Mouse (Mus musculus) liver, embryonic 14.5 days (tissue): ENCODE data around the gene Mapkapk3. TPM values are rescaled to one million over a fixed set of nuclear protein-coding genes. Genes with fewer than 3 reads are reported as not detected.
A peak's percentile ranks its signal among the peaks of the same experiment; 100 is the strongest.

ENCODE experiments used
- ATAC-seq: fragments of 200-750 bp; cut with Nextera tagmentation; 2 replicates; pipeline ENCODE4 v1.8.0; 2017; ENCODE audit warnings: moderate number of reproducible peaks, mild to moderate bottlenecking, moderate library complexity; ENCODE audit not compliant: insufficient read depth
- DNase-seq, 3 experiments: peaks; one replicate each; pipeline ENCODE4 v3.0.0-alpha.2; 2012 to 2013; ENCODE audit warnings: low read depth in 3 of 3, low spot score in 3 of 3
- H3K27ac ChIP-seq: fragments of 300-500 bp; sonication (generic); 2 replicates; pipeline ENCODE4 v1.5.1; 2014; ENCODE audit warnings: moderate library complexity, mild to moderate bottlenecking, control low read depth, inconsistent platforms
- H3K27me3 ChIP-seq: fragments of 300-500 bp; sonication (generic); 2 replicates; pipeline ENCODE4 v1.6.1; 2014; ENCODE audit warnings: mild to moderate bottlenecking, low read length, moderate library complexity; ENCODE audit not compliant: control insufficient read depth, insufficient read depth
- H3K36me3 ChIP-seq: fragments of 300-500 bp; sonication (generic); replicated peaks from 2 replicates; pipeline ENCODE4 v1.6.1; 2014; ENCODE audit warnings: low read depth; ENCODE audit not compliant: control insufficient read depth, insufficient read depth
- H3K4me1 ChIP-seq, 2 experiments: fragments of 200-500 bp in 1 of 2; fragments of 300-500 bp in 1 of 2; sonication (generic) in 1 of 2; replicated peaks; 2 replicates each; pipeline ENCODE4 v1.6.1; 2012 to 2014; ENCODE audit warnings: antibody characterized with exemption in 1 of 2, inconsistent platforms in 1 of 2, low read length in 1 of 2; ENCODE audit not compliant: control insufficient read depth in 2 of 2, insufficient read depth in 2 of 2
- H3K4me2 ChIP-seq: fragments of 300-500 bp; sonication (generic); 2 replicates; pipeline ENCODE4 v1.6.1; 2014; ENCODE audit warnings: low read depth, mild to moderate bottlenecking, control low read depth, moderate library complexity
- H3K4me3 ChIP-seq, 2 experiments: fragments of 200-500 bp in 1 of 2; fragments of 300-500 bp in 1 of 2; sonication (generic) in 1 of 2; 2 replicates each; pipeline ENCODE4 v1.5.1; 2012 to 2014; ENCODE audit warnings: low read depth in 2 of 2, low read length in 2 of 2, mild to moderate bottlenecking in 2 of 2, control low read depth in 1 of 2, inconsistent platforms in 1 of 2, moderate library complexity in 1 of 2; ENCODE audit not compliant: insufficient read depth in 1 of 2
- H3K9ac ChIP-seq: fragments of 300-500 bp; sonication (generic); replicated peaks from 2 replicates; pipeline ENCODE4 v1.6.1; 2014; ENCODE audit warnings: mild to moderate bottlenecking, control low read depth, moderate library complexity
- H3K9me3 ChIP-seq: fragments of 300-500 bp; sonication (generic); 2 replicates; pipeline ENCODE4 v1.6.1; 2016; ENCODE audit warnings: low read length, mixed read lengths; ENCODE audit not compliant: control insufficient read depth
- CTCF ChIP-seq: IDR thresholded peaks from 2 replicates; pipeline ENCODE4 v1.5.1; 2016; ENCODE audit warnings: antibody characterized with exemption, low read depth, control low read depth
- EP300 ChIP-seq: IDR thresholded peaks from 2 replicates; pipeline ENCODE4 v1.6.1; 2016; ENCODE audit warnings: antibody characterized with exemption, low read depth
- WGBS: fragments of 180-500 bp; shearing (Covaris S2); extraction: QIAGEN DNeasy Blood & Tissue Kit; methylation state at CpG from one replicate; pipeline ENCODE4 v1.1.7; 2014; ENCODE audit not compliant: insufficient replicate concordance; 5-methylcytosine and 5-hydroxymethylcytosine counted together
- polyA plus RNA-seq, 2 experiments: library from polyadenylated mRNA; depleted of rRNA in 1 of 2; stranded (reverse) in 1 of 2; unstranded in 1 of 2; fragments of >200 nt; fragmentation: Nextera tagmentation in 1 of 2; extraction: Ambion mirVana in 1 of 2; gene quantifications; 2 replicates each; pipeline versions ENCODE4 v1.2.1 to v1.2.3; 2012 to 2014

Mapkapk3 gene
- polyA plus RNA-seq, 2 experiments = 6.2 to 8.0 TPM

DNA sequence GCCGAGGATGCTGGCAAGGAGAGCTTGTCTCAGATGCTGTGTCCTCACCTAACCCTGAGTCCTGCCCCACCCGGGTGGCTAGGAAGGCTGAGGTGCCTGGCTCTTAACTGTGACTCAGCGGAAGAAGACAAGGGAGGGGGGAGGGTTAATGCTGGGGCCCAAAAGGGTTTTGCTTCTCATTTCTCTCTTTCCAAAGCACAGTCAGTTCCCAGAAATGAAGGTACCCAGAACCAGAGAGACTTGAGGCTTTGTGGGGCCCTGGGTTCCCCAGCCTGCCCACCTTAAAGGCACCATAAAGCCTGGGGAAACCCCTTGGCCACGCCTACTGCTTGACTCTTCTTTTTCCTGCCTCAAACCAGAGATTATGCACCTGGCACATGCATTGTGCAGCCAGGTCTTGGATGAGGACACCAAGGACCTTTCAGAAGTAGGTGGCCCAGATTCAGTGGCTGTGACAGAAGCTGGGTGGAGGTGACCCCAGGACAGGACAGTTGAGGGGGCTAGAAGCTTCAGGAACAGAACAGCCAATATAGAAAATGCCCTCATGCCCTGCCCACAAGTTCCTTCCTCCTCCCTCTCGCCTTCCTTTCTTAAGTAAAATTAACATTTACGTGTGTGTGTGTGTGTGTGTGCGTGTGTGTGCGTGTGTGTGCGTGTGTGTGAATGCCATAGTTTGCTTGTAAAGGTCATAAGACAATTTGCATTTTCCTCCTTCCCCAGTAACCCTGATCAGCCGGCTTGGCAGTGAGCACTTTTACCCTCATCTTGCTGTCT is 23.3 kb upstream of the Mapkapk3 start:
- ATAC-seq (peak; percentile 84), DNase-seq (peak in 1 of 3 experiments; percentile 90)
- TF ChIP-seq EP300 = no peak
- no peak for TF ChIP-seq CTCF
- WGBS = 11% methylated on average over 10 of the region's 10 CpGs
- H3K27me3 ChIP-seq = no peaks in the 10 kb centered on the region
- H3K4me3 ChIP-seq = no peak overlapping the region
- H3K27ac ChIP-seq = no peak overlapping the region; the same call in 1 of the 2 replicates
- peak overlapping the region; percentile 27 for H3K4me2 ChIP-seq
- H3K4me1 ChIP-seq = peaks cover 13 to 27% of the 10 kb centered on the region in 2 experiments
- no peaks in the 10 kb centered on the region for H3K9me3 ChIP-seq
- H3K36me3 ChIP-seq = no peaks in the 10 kb centered on the region
- H3K9ac ChIP-seq = no peak overlapping the region

DNA sequence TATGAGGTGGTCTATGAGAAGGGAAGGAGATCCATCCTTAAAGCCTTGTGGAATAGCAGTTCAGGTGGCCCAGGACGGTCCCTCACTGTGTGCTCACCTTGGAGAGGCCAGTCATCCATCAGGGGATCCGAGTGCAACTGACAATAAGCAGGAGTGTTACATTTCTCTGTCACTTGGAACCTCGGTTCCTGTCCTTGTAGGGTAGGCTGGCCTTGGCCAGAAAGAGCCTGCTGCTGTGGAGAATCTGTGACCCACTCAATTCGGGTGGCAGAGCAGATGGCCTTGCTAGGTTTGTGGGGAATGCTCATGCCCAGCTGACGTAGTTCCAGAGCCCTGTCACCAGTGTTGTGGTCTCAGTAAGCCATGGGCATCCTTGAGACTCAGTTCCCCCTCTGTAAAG is 19.9 kb upstream of the Mapkapk3 start:
- Histone ChIP-seq H3K4me3 (no peak overlapping the region), H3K4me1 (peaks cover 31 to 58% of the 10 kb centered on the region in 2 experiments), H3K27ac (no peak overlapping the region), H3K27me3 (no peaks in the 10 kb centered on the region), H3K9ac (no peak overlapping the region), H3K9me3 (no peaks in the 10 kb centered on the region), H3K4me2 (no peak overlapping the region), H3K36me3 (no peaks in the 10 kb centered on the region)
- DNase-seq = no peak
- TF ChIP-seq CTCF (no peak), EP300 (no peak)
- 63% methylated on average over 5 of the region's 5 CpGs for WGBS
- no peak for ATAC-seq

DNA sequence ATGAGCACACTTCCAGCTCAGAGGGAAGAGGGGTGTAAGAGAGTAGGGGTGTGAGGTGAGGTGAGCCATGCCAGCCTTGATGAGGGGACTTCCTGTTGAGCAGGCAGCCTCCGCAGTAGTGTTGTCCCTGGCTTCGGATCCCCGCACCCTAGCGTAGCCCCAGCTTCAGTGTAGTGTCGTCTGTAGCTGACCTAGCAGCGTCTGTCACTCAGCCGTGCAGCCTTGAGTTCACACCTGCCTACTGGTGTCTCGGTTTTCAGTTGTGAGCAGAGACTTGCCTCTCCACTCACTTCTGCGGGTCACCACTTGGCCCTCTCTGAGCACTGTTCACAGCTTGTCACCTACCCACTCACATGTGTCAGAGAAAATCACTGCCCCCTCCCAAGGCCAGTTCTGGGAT is 19.5 kb upstream of the Mapkapk3 start:
- Histone ChIP-seq H3K36me3 (no peaks in the 10 kb centered on the region), H3K9me3 (no peaks in the 10 kb centered on the region), H3K4me2 (no peak overlapping the region), H3K27ac (no peak overlapping the region), H3K4me3 (no peak overlapping the region), H3K4me1 (peaks cover 35 to 62% of the 10 kb centered on the region in 2 experiments), H3K27me3 (no peaks in the 10 kb centered on the region), H3K9ac (no peak overlapping the region)
- 85% methylated on average over 9 of the region's 9 CpGs for WGBS
- TF ChIP-seq CTCF = no peak
- no peak for TF ChIP-seq EP300
- ATAC-seq = no peak
- DNase-seq = no peak

DNA sequence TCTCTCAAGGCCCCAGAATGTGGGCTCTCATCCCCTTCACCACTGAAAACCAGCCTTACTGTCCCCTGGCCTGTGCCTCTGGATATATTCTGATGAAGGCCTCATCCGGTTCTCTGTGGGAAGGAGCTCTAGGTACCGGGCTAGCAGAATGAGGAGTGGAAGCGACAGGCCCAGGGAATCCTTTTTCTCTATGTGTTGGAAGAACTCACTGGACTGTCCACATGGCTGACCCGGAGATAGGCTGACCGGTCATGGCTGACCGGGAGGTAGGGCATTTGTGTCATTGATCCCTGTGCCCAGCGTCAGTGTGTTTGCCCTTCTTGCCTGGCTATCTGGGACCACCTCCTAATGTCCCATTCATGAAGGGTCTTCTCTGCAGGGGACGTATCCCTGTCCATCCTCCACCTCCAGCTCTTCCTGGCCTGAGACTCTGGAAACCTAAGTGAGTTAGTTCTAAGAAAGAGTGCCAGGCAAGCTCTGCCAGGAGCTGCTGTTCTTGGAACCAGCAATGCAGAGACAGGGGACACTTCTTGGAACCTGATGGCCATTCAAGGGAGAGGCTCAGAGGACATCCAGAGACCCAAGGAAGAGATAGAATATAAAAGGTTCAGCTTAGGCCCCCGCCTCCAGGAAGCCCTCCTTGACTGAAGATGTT is 18.8 kb upstream of the Mapkapk3 start:
- 85% methylated on average over 9 of the region's 9 CpGs for WGBS
- no peaks in the 10 kb centered on the region for H3K36me3 ChIP-seq
- H3K27ac ChIP-seq = no peak overlapping the region
- H3K9ac ChIP-seq = no peak overlapping the region
- H3K27me3 ChIP-seq = no peaks in the 10 kb centered on the region
- DNase-seq (no peak), ATAC-seq (no peak)
- peaks cover 36 to 63% of the 10 kb centered on the region in 2 experiments for H3K4me1 ChIP-seq
- H3K4me2 ChIP-seq = no peak overlapping the region
- TF ChIP-seq CTCF (no peak), EP300 (no peak)
- H3K9me3 ChIP-seq = no peaks in the 10 kb centered on the region
- no peak overlapping the region for H3K4me3 ChIP-seq

DNA sequence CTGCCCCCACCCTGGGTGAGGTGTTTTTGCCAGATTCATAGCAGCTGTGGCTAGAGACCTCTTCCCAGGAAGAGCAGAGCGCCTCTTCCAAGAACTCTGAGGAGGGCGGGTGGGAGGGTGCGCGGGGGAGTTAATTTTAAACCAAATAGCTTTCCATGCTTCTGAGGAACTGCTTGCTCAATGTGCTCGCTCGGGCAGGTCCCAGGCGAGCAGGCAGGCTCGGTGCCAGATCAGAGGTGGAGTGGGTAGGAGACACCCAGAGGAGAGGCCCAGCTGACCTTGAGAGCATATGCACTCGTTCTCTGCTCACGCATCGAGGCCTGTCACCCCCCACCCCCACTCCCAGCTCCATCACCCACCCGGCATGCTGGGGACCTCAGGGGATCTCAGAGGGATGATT is 18.2 kb upstream of the Mapkapk3 start:
- Histone ChIP-seq H3K4me3 (no peak overlapping the region), H3K27ac (peak overlapping the region; percentile 5; the same call in 1 of the 2 replicates), H3K4me1 (peaks cover 31 to 62% of the 10 kb centered on the region in 2 experiments), H3K4me2 (peak overlapping the region; percentile 40), H3K9me3 (no peaks in the 10 kb centered on the region), H3K9ac (peak overlapping the region; percentile 21; the same call in 1 of the 2 replicates), H3K36me3 (no peaks in the 10 kb centered on the region), H3K27me3 (no peaks in the 10 kb centered on the region)
- DNase-seq = no peak
- TF ChIP-seq EP300 (no peak), CTCF (no peak)
- 32% methylated on average over 12 of the region's 12 CpGs for whole genome bisulfite sequencing
- ATAC-seq = peak; percentile 17; the same call in 1 of the 2 replicates
